Mouse (Mus musculus) erythroblast, embryonic 14.5 days (primary cell): ENCODE data around the gene Scaper. TPM values are rescaled to one million over a fixed set of nuclear protein-coding genes. Genes with fewer than 3 reads are reported as not detected.

Source experiments
- H3K27me3 ChIP-seq: 2 replicates; pipeline ENCODE4 v1.6.1; 2012; ENCODE audit warnings: inconsistent platforms; ENCODE audit not compliant: control insufficient read depth
- H3K36me3 ChIP-seq: 2 replicates; pipeline ENCODE4 v1.6.1; 2012; ENCODE audit warnings: mild to moderate bottlenecking, inconsistent platforms; ENCODE audit not compliant: control insufficient read depth
- H3K4me1 ChIP-seq: 2 replicates; pipeline ENCODE4 v1.6.1; 2012; ENCODE audit warnings: inconsistent platforms; ENCODE audit not compliant: control insufficient read depth
- H3K4me3 ChIP-seq: replicated peaks from 2 replicates; pipeline ENCODE3; 2012; ENCODE audit warnings: moderate library complexity, mild to moderate bottlenecking, inconsistent platforms
- H3K9me3 ChIP-seq: 2 replicates; pipeline ENCODE4 v1.6.1; 2012; ENCODE audit warnings: low read length, inconsistent platforms, mixed read lengths; ENCODE audit not compliant: control insufficient read depth
- GATA1 ChIP-seq: IDR thresholded peaks from 2 replicates; pipeline ENCODE4 v1.6.1; 2012; ENCODE audit warnings: low read length, inconsistent platforms, mixed read lengths
- TAL1 ChIP-seq: IDR thresholded peaks from 3 replicates; pipeline ENCODE4 v1.6.1; 2012; ENCODE audit warnings: low read length, inconsistent platforms, mixed read lengths
- polyA plus RNA-seq: library from polyadenylated mRNA; stranded (reverse); fragments of >175 nt; gene quantifications from 2 replicates; pipeline ENCODE4 v1.2.3, GENCODE M21; 2012

Gene Scaper
- polyA plus RNA-seq, 1 experiment = 0.01 TPM

- Histone ChIP-seq H3K4me1 (peaks cover 23% of the 10 kb centered on the region), H3K4me3 (no peak overlapping the region), H3K36me3 (no peaks in the 10 kb centered on the region; the same call in 1 of the 2 replicates), H3K9me3 (no peaks in the 10 kb centered on the region), H3K27me3 (no peaks in the 10 kb centered on the region)
- TF ChIP-seq GATA1 = no peak
- TF ChIP-seq TAL1 = no peak
Measured at GRCm38 (mm10) chr9:55902964-55903363, 35.0 kb downstream of the Scaper start.

- Histone ChIP-seq H3K4me3 (no peak overlapping the region), H3K36me3 (no peaks in the 10 kb centered on the region; the same call in 1 of the 2 replicates), H3K9me3 (no peaks in the 10 kb centered on the region), H3K27me3 (no peaks in the 10 kb centered on the region), H3K4me1 (peaks cover 23% of the 10 kb centered on the region)
- TF ChIP-seq TAL1 (no peak), GATA1 (no peak)
Measured at GRCm38 (mm10) chr9:55901588-55901987, 36.3 kb downstream of the Scaper start.

- no peak for TF ChIP-seq TAL1
- TF ChIP-seq GATA1 = no peak
- Histone ChIP-seq H3K36me3 (no peaks in the 10 kb centered on the region; the same call in 1 of the 2 replicates), H3K9me3 (no peaks in the 10 kb centered on the region), H3K4me1 (peaks cover 23% of the 10 kb centered on the region), H3K27me3 (no peaks in the 10 kb centered on the region), H3K4me3 (no peak overlapping the region)
Measured at GRCm38 (mm10) chr9:55900531-55900930, 37.4 kb downstream of the Scaper start.

GRCm38 (mm10) chr9:55878066-55878465 lies 59.9 kb downstream of the Scaper start:
- H3K36me3 ChIP-seq = no peaks in the 10 kb centered on the region
- no peaks in the 10 kb centered on the region for H3K9me3 ChIP-seq
- no peaks in the 10 kb centered on the region for H3K27me3 ChIP-seq
- H3K4me1 ChIP-seq = no peaks in the 10 kb centered on the region
- no peak overlapping the region for H3K4me3 ChIP-seq
- no peak for TF ChIP-seq TAL1
- TF ChIP-seq GATA1 = no peak

DNA sequence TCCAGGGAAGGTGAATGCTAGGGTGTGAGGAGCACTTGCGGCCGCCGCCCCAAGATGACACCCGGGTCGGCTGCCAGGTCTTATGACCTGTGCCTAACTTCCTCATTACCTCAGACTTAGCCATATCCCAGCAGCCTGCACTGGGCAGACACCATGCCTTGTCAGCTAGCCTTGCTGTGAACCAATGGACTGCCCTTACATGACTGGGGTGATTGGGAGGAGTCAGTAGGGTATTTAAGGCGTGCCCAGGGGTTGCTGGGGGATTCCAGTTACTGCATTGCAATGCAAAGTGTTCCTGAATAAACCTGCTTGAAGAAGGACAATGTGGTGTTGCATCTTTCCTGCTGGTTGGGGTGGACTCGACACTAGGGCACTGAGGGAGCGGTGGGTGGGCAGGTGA lies 148.5 kb downstream of the Scaper start:
- H3K4me1 ChIP-seq = no peaks in the 10 kb centered on the region
- H3K27me3 ChIP-seq = no peaks in the 10 kb centered on the region
- TF ChIP-seq TAL1 (no peak), GATA1 (no peak)
- H3K4me3 ChIP-seq = no peak overlapping the region
- no peaks in the 10 kb centered on the region for H3K9me3 ChIP-seq
- no peaks in the 10 kb centered on the region for H3K36me3 ChIP-seq

DNA sequence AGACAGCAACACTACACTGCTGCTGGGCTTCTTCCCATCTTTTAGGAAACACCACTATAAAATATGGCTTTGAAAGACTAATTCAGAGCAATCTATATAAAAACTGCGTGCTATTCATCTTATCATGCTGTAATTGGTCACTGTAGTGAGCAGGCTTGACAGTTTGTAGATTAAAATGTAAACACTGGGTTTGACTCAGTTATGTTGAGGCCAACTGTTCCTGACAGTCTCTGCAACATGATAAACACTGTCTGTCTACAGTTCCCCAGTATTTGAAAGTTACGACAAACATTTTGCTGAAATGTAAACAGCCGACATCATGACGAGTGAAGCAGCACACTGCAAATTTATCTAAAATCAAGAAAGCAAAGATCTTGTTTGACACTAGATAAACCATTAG lies 225.9 kb downstream of the Scaper start:
- Histone ChIP-seq H3K36me3 (no peaks in the 10 kb centered on the region), H3K4me3 (no peak overlapping the region), H3K4me1 (no peaks in the 10 kb centered on the region), H3K9me3 (no peaks in the 10 kb centered on the region), H3K27me3 (no peaks in the 10 kb centered on the region)
- TF ChIP-seq TAL1 = no peak
- no peak for TF ChIP-seq GATA1

- Histone ChIP-seq H3K4me3 (no peak overlapping the region), H3K36me3 (no peaks in the 10 kb centered on the region), H3K9me3 (no peaks in the 10 kb centered on the region), H3K27me3 (no peaks in the 10 kb centered on the region), H3K4me1 (no peaks in the 10 kb centered on the region)
- no peak for TF ChIP-seq GATA1
- no peak for TF ChIP-seq TAL1
Measured at GRCm38 (mm10) chr9:55710553-55710952, 227.4 kb downstream of the Scaper start.

DNA sequence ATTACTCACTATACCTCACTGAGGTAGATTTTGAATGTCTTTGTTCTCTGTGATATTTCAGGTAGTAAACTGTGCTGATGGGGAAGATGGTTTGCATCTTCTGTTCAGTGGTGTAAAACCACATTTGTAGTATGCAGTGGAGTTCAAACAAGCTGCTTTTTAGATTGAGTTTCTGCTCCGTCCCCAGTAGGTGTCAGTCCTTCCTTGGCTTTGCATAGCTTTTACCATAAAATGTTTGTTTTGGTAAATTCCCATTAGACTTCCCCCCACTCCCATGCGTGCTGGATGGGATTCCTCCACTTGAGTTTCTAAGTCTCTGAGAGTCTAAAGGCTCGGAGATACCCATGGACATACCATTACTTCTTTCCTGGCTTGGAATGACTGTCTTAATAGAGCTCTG lies 231.3 kb downstream of the Scaper start:
- Histone ChIP-seq H3K9me3 (no peaks in the 10 kb centered on the region), H3K4me3 (no peak overlapping the region), H3K27me3 (no peaks in the 10 kb centered on the region), H3K36me3 (no peaks in the 10 kb centered on the region), H3K4me1 (no peaks in the 10 kb centered on the region)
- TF ChIP-seq TAL1 (no peak), GATA1 (no peak)

- Histone ChIP-seq H3K36me3 (no peaks in the 10 kb centered on the region), H3K4me1 (no peaks in the 10 kb centered on the region), H3K4me3 (no peak overlapping the region), H3K9me3 (no peaks in the 10 kb centered on the region), H3K27me3 (no peaks in the 10 kb centered on the region)
- TF ChIP-seq GATA1 = no peak
- TF ChIP-seq TAL1 = no peak
Measured at GRCm38 (mm10) chr9:55695307-55695706, 242.6 kb downstream of the Scaper start.

DNA sequence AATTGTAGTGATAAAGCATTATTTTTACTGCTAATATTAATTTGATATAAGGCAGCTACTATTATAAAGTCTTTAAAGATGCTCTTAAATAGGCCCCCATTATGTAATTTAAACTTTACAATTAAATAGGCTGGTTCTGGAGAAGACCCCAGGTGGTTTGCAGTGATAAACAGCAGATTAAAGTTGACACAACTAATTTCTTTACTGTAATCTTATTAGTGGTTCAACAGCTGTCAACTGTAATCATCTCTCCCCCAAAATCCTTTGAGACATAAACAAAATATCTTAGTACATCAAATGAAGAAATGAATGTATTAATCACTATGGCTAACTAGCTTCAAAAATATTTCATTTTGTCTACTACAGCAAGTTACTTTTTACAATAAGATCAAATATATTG lies 260.8 kb downstream of the Scaper start:
- TF ChIP-seq TAL1 (no peak), GATA1 (no peak)
- no peak overlapping the region for H3K4me3 ChIP-seq
- H3K36me3 ChIP-seq = no peaks in the 10 kb centered on the region
- no peaks in the 10 kb centered on the region for H3K4me1 ChIP-seq
- no peaks in the 10 kb centered on the region for H3K9me3 ChIP-seq
- no peaks in the 10 kb centered on the region for H3K27me3 ChIP-seq
